Mouse (Mus musculus) hindbrain, embryonic 14.5 days (tissue): ENCODE data around the gene Krt17. TPM values are rescaled to one million over a fixed set of nuclear protein-coding genes. Genes with fewer than 3 reads are reported as not detected.

Experiments
- ATAC-seq: fragments of 200-750 bp; cut with Nextera tagmentation; 2 replicates; pipeline ENCODE4 v1.8.0; 2017; ENCODE audit warnings: moderate number of reproducible peaks, mild to moderate bottlenecking, moderate TSS enrichment, moderate library complexity; ENCODE audit not compliant: low FRiP score
- DNase-seq: peaks from one replicate; pipeline ENCODE4 v3.0.0-alpha.2; 2015; ENCODE audit warnings: low spot score
- H3K27ac ChIP-seq: fragments of 300-500 bp; sonication (generic); 2 replicates; pipeline ENCODE4 v1.5.1; 2014; ENCODE audit warnings: mild to moderate bottlenecking, moderate library complexity
- H3K27me3 ChIP-seq: fragments of 300-500 bp; sonication (generic); 2 replicates; pipeline ENCODE4 v1.6.1; 2014; ENCODE audit warnings: mild to moderate bottlenecking, low read length, mixed read lengths; ENCODE audit not compliant: control insufficient read depth, insufficient read depth
- H3K36me3 ChIP-seq: fragments of 300-500 bp; sonication (generic); replicated peaks from 2 replicates; pipeline ENCODE4 v1.6.1; 2014; ENCODE audit not compliant: control insufficient read depth, insufficient read depth
- H3K4me1 ChIP-seq: fragments of 300-500 bp; sonication (generic); replicated peaks from 2 replicates; pipeline ENCODE4 v1.6.1; 2014; ENCODE audit warnings: antibody characterized with exemption, low read length, mixed read lengths; ENCODE audit not compliant: control insufficient read depth, insufficient read depth
- H3K4me2 ChIP-seq: fragments of 300-500 bp; sonication (generic); replicated peaks from 2 replicates; pipeline ENCODE4 v1.6.1; 2014; ENCODE audit warnings: mild to moderate bottlenecking, moderate library complexity
- H3K4me3 ChIP-seq: fragments of 300-500 bp; sonication (generic); replicated peaks from 2 replicates; pipeline ENCODE4 v1.5.1; 2014; ENCODE audit warnings: mild to moderate bottlenecking, low read length
- H3K9ac ChIP-seq: fragments of 300-500 bp; sonication (generic); 2 replicates; pipeline ENCODE4 v1.6.1; 2014
- H3K9me3 ChIP-seq: fragments of 300-500 bp; sonication (generic); 2 replicates; pipeline ENCODE4 v1.6.1; 2016; ENCODE audit warnings: low read length; ENCODE audit not compliant: control insufficient read depth
- WGBS: fragments of 180-500 bp; shearing (Covaris S2); extraction: QIAGEN DNeasy Blood & Tissue Kit; methylation state at CpG from one replicate; pipeline ENCODE4 v1.1.7; 2014; 5-methylcytosine and 5-hydroxymethylcytosine counted together
- polyA plus RNA-seq: library from polyadenylated mRNA; unstranded; fragments of >200 nt; fragmentation: Nextera tagmentation; extraction: Ambion mirVana; gene quantifications from 2 replicates; pipeline ENCODE4 v1.2.1, GENCODE M21; 2014

The Krt17 gene
- polyA plus RNA-seq, 1 experiment from 2014 or later = 0.16 TPM

- Histone ChIP-seq H3K27ac (no peak overlapping the region), H3K9ac (no peak overlapping the region), H3K4me1 (no peaks in the 10 kb centered on the region), H3K4me3 (no peak overlapping the region), H3K36me3 (no peaks in the 10 kb centered on the region), H3K4me2 (no peak overlapping the region), H3K9me3 (no peaks in the 10 kb centered on the region), H3K27me3 (no peaks in the 10 kb centered on the region)
- ATAC-seq (no peak), DNase-seq (no peak)
- 63% methylated on average over 7 of the region's 7 CpGs for WGBS
Measured at GRCm38 (mm10) chr11:100274719-100275118, 13.9 kb upstream of the Krt17 start.

GRCm38 (mm10) chr11:100271878-100272277 is 11.0 kb upstream of the Krt17 start:
- Histone ChIP-seq H3K4me3 (no peak overlapping the region), H3K27ac (no peak overlapping the region), H3K4me2 (no peak overlapping the region), H3K9me3 (no peaks in the 10 kb centered on the region), H3K27me3 (no peaks in the 10 kb centered on the region), H3K4me1 (no peaks in the 10 kb centered on the region), H3K9ac (no peak overlapping the region), H3K36me3 (no peaks in the 10 kb centered on the region)
- DNase-seq = no peak
- ATAC-seq = no peak
- WGBS = 89% methylated on average over 1 of the region's 1 CpGs

- 90% methylated on average over 7 of the region's 7 CpGs for WGBS
- no peak for ATAC-seq
- H3K9me3 ChIP-seq = no peaks in the 10 kb centered on the region
- H3K27ac ChIP-seq = no peak within 1 kb of the TSS
- H3K4me1 ChIP-seq = no peaks in the 10 kb centered on the region
- H3K9ac ChIP-seq = no peak within 1 kb of the TSS
- no peak within 1 kb of the TSS for H3K4me2 ChIP-seq
- H3K4me3 ChIP-seq = no peak within 1 kb of the TSS
- no peak for DNase-seq
- no peaks in the 10 kb centered on the region for H3K27me3 ChIP-seq
- no peaks in the 10 kb centered on the region for H3K36me3 ChIP-seq
Measured at GRCm38 (mm10) chr11:100269821-100270332, 9.0 kb upstream of the Krt17 start, which contains the start of gene Krt42. Gene Krt42 (minus strand): TSS chr11:100269871.

GRCm38 (mm10) chr11:100262058-100262980 is 1.5 kb upstream of the Krt17 start:
- no peak overlapping the region for H3K27ac ChIP-seq
- no peak overlapping the region for H3K9ac ChIP-seq
- no peaks in the 10 kb centered on the region for H3K27me3 ChIP-seq
- H3K4me3 ChIP-seq = no peak overlapping the region
- no peaks in the 10 kb centered on the region for H3K36me3 ChIP-seq
- WGBS = 29% methylated on average over 13 of the region's 13 CpGs
- DNase-seq (no peak), ATAC-seq (no peak)
- no peak overlapping the region for H3K4me2 ChIP-seq
- no peaks in the 10 kb centered on the region for H3K4me1 ChIP-seq
- no peaks in the 10 kb centered on the region for H3K9me3 ChIP-seq

- ATAC-seq (no peak), DNase-seq (no peak)
- Histone ChIP-seq H3K27me3 (no peaks in the 10 kb centered on the region), H3K4me1 (no peaks in the 10 kb centered on the region), H3K27ac (no peak overlapping the region), H3K9ac (no peak overlapping the region), H3K36me3 (no peaks in the 10 kb centered on the region), H3K4me2 (no peak overlapping the region), H3K9me3 (no peaks in the 10 kb centered on the region), H3K4me3 (no peak overlapping the region)
- 84% methylated on average over 9 of the region's 9 CpGs for WGBS
Measured at GRCm38 (mm10) chr11:100261235-100261605, 391 bp upstream of the Krt17 start.

- no peaks in the 10 kb centered on the region for H3K4me1 ChIP-seq
- H3K27me3 ChIP-seq = no peaks in the 10 kb centered on the region
- ATAC-seq (no peak), DNase-seq (no peak)
- no peak overlapping the region for H3K4me2 ChIP-seq
- H3K27ac ChIP-seq = no peak overlapping the region
- 97% methylated on average over 9 of the region's 9 CpGs for WGBS
- no peak overlapping the region for H3K9ac ChIP-seq
- H3K36me3 ChIP-seq = no peaks in the 10 kb centered on the region
- H3K9me3 ChIP-seq = no peaks in the 10 kb centered on the region
- H3K4me3 ChIP-seq = no peak overlapping the region
Measured at GRCm38 (mm10) chr11:100259079-100259478, 1.8 kb downstream of the Krt17 start.

GRCm38 (mm10) chr11:100257967-100258366 is 2.9 kb downstream of the Krt17 start:
- Histone ChIP-seq H3K4me2 (no peak overlapping the region), H3K9ac (no peak overlapping the region), H3K27ac (no peak overlapping the region), H3K4me1 (no peaks in the 10 kb centered on the region), H3K4me3 (no peak overlapping the region), H3K9me3 (no peaks in the 10 kb centered on the region), H3K27me3 (no peaks in the 10 kb centered on the region), H3K36me3 (no peaks in the 10 kb centered on the region)
- WGBS = 100% methylated on average over 1 of the region's 1 CpGs
- DNase-seq (no peak), ATAC-seq (no peak)

- Histone ChIP-seq H3K9me3 (no peaks in the 10 kb centered on the region), H3K4me3 (no peak overlapping the region), H3K4me2 (no peak overlapping the region), H3K36me3 (no peaks in the 10 kb centered on the region), H3K4me1 (no peaks in the 10 kb centered on the region), H3K27me3 (no peaks in the 10 kb centered on the region), H3K9ac (no peak overlapping the region), H3K27ac (no peak overlapping the region)
- no peak for ATAC-seq
- DNase-seq = no peak
- WGBS = 98% methylated on average over 6 of the region's 6 CpGs
Measured at GRCm38 (mm10) chr11:100255514-100255913, 5.3 kb downstream of the Krt17 start.

GRCm38 (mm10) chr11:100254360-100255090 is 6.3 kb downstream of the Krt17 start:
- Histone ChIP-seq H3K4me3 (no peak overlapping the region), H3K4me1 (no peaks in the 10 kb centered on the region), H3K27ac (no peak overlapping the region), H3K9ac (no peak overlapping the region), H3K27me3 (no peaks in the 10 kb centered on the region), H3K4me2 (no peak overlapping the region), H3K36me3 (no peaks in the 10 kb centered on the region), H3K9me3 (no peaks in the 10 kb centered on the region)
- WGBS = 71% methylated on average over 5 of the region's 5 CpGs
- DNase-seq (no peak), ATAC-seq (no peak)
